Mouse (Mus musculus) myocyte (in vitro differentiated cells): ENCODE measurements around the gene Gif. TPM values are rescaled to one million over a fixed set of nuclear protein-coding genes. Genes with fewer than 3 reads are reported as not detected.

Experiments
- H3K27me3 ChIP-seq: one replicate; pipeline ENCODE4 v1.6.1; 2011; ENCODE audit not compliant: control insufficient read depth, insufficient read depth, insufficient read length
- H3K36me3 ChIP-seq: one replicate; pipeline ENCODE4 v1.6.1; 2011; ENCODE audit not compliant: control insufficient read depth, insufficient read depth
- H3K4me2 ChIP-seq: one replicate; pipeline ENCODE4 v1.6.1; 2011; ENCODE audit warnings: low read depth, control low read depth
- H3K4me3 ChIP-seq: one replicate; pipeline ENCODE4 v1.5.1; 2011; ENCODE audit warnings: mild to moderate bottlenecking, control low read depth, moderate library complexity
- H3K79me2 ChIP-seq: one replicate; pipeline ENCODE4 v1.6.1; 2011; ENCODE audit not compliant: control insufficient read depth, insufficient read depth
- H3ac ChIP-seq: one replicate; pipeline ENCODE4 v1.6.1; 2011; ENCODE audit not compliant: control insufficient read depth, insufficient read length
- CEBPB ChIP-seq: IDR thresholded peaks from 2 replicates; pipeline ENCODE4 v1.6.1; 2011; ENCODE audit warnings: mild to moderate bottlenecking, moderate library complexity; ENCODE audit not compliant: poor library complexity, insufficient read depth, severe bottlenecking
- E2F4 ChIP-seq: IDR thresholded peaks from one replicate; pipeline ENCODE4 v1.6.1; 2011; ENCODE audit warnings: mild to moderate bottlenecking, control low read depth, moderate library complexity; ENCODE audit not compliant: insufficient read depth
- MAX ChIP-seq: IDR thresholded peaks from one replicate; pipeline ENCODE4 v1.6.1; 2011; ENCODE audit warnings: low read depth, mild to moderate bottlenecking, control low read depth
- MYOD1 ChIP-seq, 3 experiments: IDR thresholded peaks; one replicate each; pipeline ENCODE4 v1.6.1; 2011; ENCODE audit warnings: control low read depth in 2 of 3, low read depth in 2 of 3, mild to moderate bottlenecking in 2 of 3, moderate library complexity in 1 of 3; ENCODE audit not compliant: insufficient read length in 2 of 3, control insufficient read depth in 1 of 3
- MYOG ChIP-seq, 3 experiments: IDR thresholded peaks; one replicate each; pipeline ENCODE4 v1.6.1; 2011; ENCODE audit warnings: control low read depth in 2 of 3, low read depth in 2 of 3, mild to moderate bottlenecking in 2 of 3; ENCODE audit not compliant: insufficient read length in 2 of 3, control insufficient read depth in 1 of 3, insufficient read depth in 1 of 3
- POLR2A ChIP-seq: IDR thresholded peaks from one replicate; pipeline ENCODE4 v1.6.1; 2011; ENCODE audit warnings: low read depth, mild to moderate bottlenecking, control low read depth, moderate library complexity; ENCODE audit not compliant: insufficient read length
- POLR2AphosphoS2 ChIP-seq: IDR thresholded peaks from one replicate; pipeline ENCODE4 v1.6.1; 2011; ENCODE audit warnings: low read depth, control low read depth; ENCODE audit not compliant: insufficient read length
- REST ChIP-seq: IDR thresholded peaks from one replicate; pipeline ENCODE4 v1.6.1; 2011; ENCODE audit warnings: mild to moderate bottlenecking, control low read depth, moderate library complexity; ENCODE audit not compliant: insufficient read depth, insufficient read length
- SRF ChIP-seq: IDR thresholded peaks from one replicate; pipeline ENCODE4 v1.6.1; 2011; ENCODE audit warnings: low read depth; ENCODE audit not compliant: control insufficient read depth, insufficient read length
- TCF12 ChIP-seq: IDR thresholded peaks from one replicate; pipeline ENCODE4 v1.6.1; 2011; ENCODE audit warnings: mild to moderate bottlenecking, control low read depth; ENCODE audit not compliant: poor library complexity, insufficient read depth, severe bottlenecking
- TCF3 ChIP-seq: IDR thresholded peaks from one replicate; pipeline ENCODE4 v1.6.1; 2011; ENCODE audit warnings: low read depth, control low read depth; ENCODE audit not compliant: insufficient read length
- USF1 ChIP-seq: IDR thresholded peaks from one replicate; pipeline ENCODE4 v1.6.1; 2011; ENCODE audit warnings: low read depth, mild to moderate bottlenecking, control low read depth, moderate library complexity
- polyA plus RNA-seq: library from polyadenylated mRNA; unstranded; fragments of >200 nt; fragmentation: generic; extraction: Trizol; gene quantifications from one replicate; pipeline ENCODE4 v1.2.1, GENCODE M21; 2012; ENCODE audit warnings: missing spikeins

Gif gene
- polyA plus RNA-seq, 1 experiment = not detected

- no peak for TF ChIP-seq REST
- no peak for TF ChIP-seq MYOD1 (IDR thresholded peaks at IDR 0.05; ENCODE audit: control insufficient read depth in 1 of 3, insufficient read length in 2 of 3, low read depth in 2 of 3)
- TF ChIP-seq MAX = no peak
- no peak for TF ChIP-seq SRF
- no peak for TF ChIP-seq POLR2A
- TF ChIP-seq CEBPB = no peak
- Histone ChIP-seq H3K36me3 (no peaks in the 10 kb centered on the region), H3K27me3 (no peaks in the 10 kb centered on the region), H3K4me2 (no peak overlapping the region), H3K4me3 (no peak overlapping the region), H3K79me2 (no peaks in the 10 kb centered on the region), H3ac (no peak overlapping the region)
Observed at GRCm38 (mm10) chr19:11791825-11792224, 44.5 kb downstream of the Gif start.

- TF ChIP-seq MYOD1 (IDR thresholded peaks at IDR 0.05; ENCODE audit: control insufficient read depth in 1 of 3, insufficient read length in 2 of 3, low read depth in 2 of 3) = no peak
- TF ChIP-seq TCF3 = no peak
- TF ChIP-seq E2F4 = no peak
- Histone ChIP-seq H3ac (no peak overlapping the region), H3K4me2 (no peak overlapping the region), H3K4me3 (no peak overlapping the region), H3K79me2 (no peaks in the 10 kb centered on the region), H3K27me3 (no peaks in the 10 kb centered on the region), H3K36me3 (no peaks in the 10 kb centered on the region)
Observed at GRCm38 (mm10) chr19:11793741-11794359, 46.5 kb downstream of the Gif start.

- no peak overlapping the region for H3K4me2 ChIP-seq
- no peaks in the 10 kb centered on the region for H3K79me2 ChIP-seq
- H3K36me3 ChIP-seq = no peaks in the 10 kb centered on the region
- TF ChIP-seq REST (no peak), CEBPB (no peak), MYOG (IDR thresholded peaks at IDR 0.05; ENCODE audit: control insufficient read depth in 1 of 3, insufficient read depth in 1 of 3, insufficient read length in 2 of 3, low read depth in 2 of 3) (no peak), SRF (no peak), MYOD1 (IDR thresholded peaks at IDR 0.05; ENCODE audit: control insufficient read depth in 1 of 3, insufficient read length in 2 of 3, low read depth in 2 of 3) (no peak)
- no peak overlapping the region for H3ac ChIP-seq
- no peak overlapping the region for H3K4me3 ChIP-seq
- H3K27me3 ChIP-seq = no peaks in the 10 kb centered on the region
Observed at GRCm38 (mm10) chr19:11794447-11794846, 47.1 kb downstream of the Gif start.

- Histone ChIP-seq H3K27me3 (no peaks in the 10 kb centered on the region), H3K36me3 (no peaks in the 10 kb centered on the region), H3K4me3 (no peak overlapping the region), H3ac (no peak overlapping the region), H3K79me2 (no peaks in the 10 kb centered on the region), H3K4me2 (no peak overlapping the region)
- TF ChIP-seq SRF (no peak), MYOD1 (IDR thresholded peaks at IDR 0.05; ENCODE audit: control insufficient read depth in 1 of 3, insufficient read length in 2 of 3, low read depth in 2 of 3) (no peak), E2F4 (no peak), MAX (no peak), TCF3 (no peak), CEBPB (no peak), POLR2AphosphoS2 (no peak), REST (no peak), MYOG (IDR thresholded peaks at IDR 0.05; ENCODE audit: control insufficient read depth in 1 of 3, insufficient read depth in 1 of 3, insufficient read length in 2 of 3, low read depth in 2 of 3) (no peak), USF1 (no peak), TCF12 (no peak), POLR2A (no peak)
Observed at GRCm38 (mm10) chr19:11800531-11801315, 53.4 kb downstream of the Gif start.

GRCm38 (mm10) chr19:11804423-11804822, 57.1 kb downstream of the Gif start:
- no peak overlapping the region for H3ac ChIP-seq
- no peak overlapping the region for H3K4me3 ChIP-seq
- H3K4me2 ChIP-seq = no peak overlapping the region
- H3K79me2 ChIP-seq = no peaks in the 10 kb centered on the region
- TF ChIP-seq SRF (no peak), POLR2A (no peak), CEBPB (no peak)
- no peaks in the 10 kb centered on the region for H3K27me3 ChIP-seq
- no peaks in the 10 kb centered on the region for H3K36me3 ChIP-seq
